Mouse (Mus musculus) midbrain, postnatal 0 days (tissue): ENCODE data around the gene Fip1l1. TPM values are rescaled to one million over a fixed set of nuclear protein-coding genes. Genes with fewer than 3 reads are reported as not detected.

ENCODE experiments used
- ATAC-seq: fragments of 200-750 bp; cut with Nextera tagmentation; 2 replicates; pipeline ENCODE4 v1.8.0; 2017; ENCODE audit warnings: moderate number of reproducible peaks, mild to moderate bottlenecking, moderate TSS enrichment, moderate library complexity; ENCODE audit not compliant: low FRiP score
- DNase-seq: peaks from one replicate; pipeline ENCODE4 v3.0.0-alpha.2; 2015; ENCODE audit warnings: low spot score
- H3K27ac ChIP-seq: fragments of 300-500 bp; sonication (generic); 2 replicates; pipeline ENCODE4 v1.5.1; 2014; ENCODE audit warnings: low read depth, mild to moderate bottlenecking, low read length, mixed read lengths
- H3K27me3 ChIP-seq: fragments of 300-500 bp; sonication (generic); 2 replicates; pipeline ENCODE4 v1.6.1; 2014; ENCODE audit warnings: low read length, control low read depth, mixed read lengths; ENCODE audit not compliant: insufficient read depth
- H3K36me3 ChIP-seq: fragments of 300-500 bp; sonication (generic); 2 replicates; pipeline ENCODE4 v1.6.1; 2014; ENCODE audit warnings: low read length, control low read depth, mixed read lengths; ENCODE audit not compliant: insufficient read depth
- H3K4me1 ChIP-seq: fragments of 300-500 bp; sonication (generic); 2 replicates; pipeline ENCODE4 v1.6.1; 2014; ENCODE audit warnings: mild to moderate bottlenecking, control low read depth, antibody characterized with exemption, low read length, mixed read lengths; ENCODE audit not compliant: insufficient read depth
- H3K4me2 ChIP-seq: fragments of 300-500 bp; sonication (generic); 2 replicates; pipeline ENCODE4 v1.6.1; 2014; ENCODE audit warnings: low read depth, mild to moderate bottlenecking, low read length, mixed read lengths; ENCODE audit not compliant: poor library complexity, severe bottlenecking
- H3K4me3 ChIP-seq: fragments of 300-500 bp; sonication (generic); 2 replicates; pipeline ENCODE4 v1.5.1; 2014; ENCODE audit warnings: low read depth, mild to moderate bottlenecking, low read length, moderate library complexity
- H3K9ac ChIP-seq: fragments of 300-500 bp; sonication (generic); replicated peaks from 2 replicates; pipeline ENCODE4 v1.6.1; 2014; ENCODE audit warnings: mild to moderate bottlenecking, low read length, moderate library complexity, mixed read lengths; ENCODE audit not compliant: poor library complexity, severe bottlenecking
- H3K9me3 ChIP-seq: fragments of 300-500 bp; sonication (generic); 2 replicates; pipeline ENCODE4 v1.6.1; 2016; ENCODE audit warnings: low read length, control low read depth
- CTCF ChIP-seq: IDR thresholded peaks from 2 replicates; pipeline ENCODE4 v1.5.1; 2016; ENCODE audit warnings: antibody characterized with exemption, mild to moderate bottlenecking
- WGBS: fragments of 180-500 bp; shearing (Covaris S2); extraction: QIAGEN DNeasy Blood & Tissue Kit; methylation state at CpG from one replicate; pipeline ENCODE4 v1.1.7; 2014; 5-methylcytosine and 5-hydroxymethylcytosine counted together
- polyA plus RNA-seq: library from polyadenylated mRNA; unstranded; fragments of >200 nt; fragmentation: Nextera tagmentation; extraction: Ambion mirVana; gene quantifications from 2 replicates; pipeline ENCODE4 v1.2.1, GENCODE M21; 2015
- total RNA-seq: library from RNA; depleted of rRNA; stranded (reverse); fragments of >200 nt; gene quantifications from 2 replicates; pipeline ENCODE4 v1.2.3, GENCODE M21; 2014; rRNA removed

The Fip1l1 gene
- total and polyA plus RNA-seq, 2 experiments from 2014 or later: 57.6 to 63.1 TPM

- H3K4me3 ChIP-seq: no peak overlapping the region
- H3K27ac ChIP-seq: no peak overlapping the region
- H3K9ac ChIP-seq: no peak overlapping the region
- H3K9me3 ChIP-seq: no peaks in the 10 kb centered on the region
- DNase-seq (no peak), ATAC-seq (no peak)
- no peaks in the 10 kb centered on the region for H3K4me1 ChIP-seq
- WGBS: 81% methylated on average over 2 of the region's 2 CpGs
- no peak for TF ChIP-seq CTCF
- no peaks in the 10 kb centered on the region for H3K27me3 ChIP-seq
- no peaks in the 10 kb centered on the region for H3K36me3 ChIP-seq
- no peak overlapping the region for H3K4me2 ChIP-seq
Observed at GRCm38 (mm10) chr5:74642291-74642690, 107.0 kb downstream of the Fip1l1 start.

GRCm38 (mm10) chr5:74647584-74647984 is 112.3 kb downstream of the Fip1l1 start:
- ATAC-seq (no peak), DNase-seq (no peak)
- Histone ChIP-seq H3K27ac (no peak overlapping the region), H3K36me3 (no peaks in the 10 kb centered on the region), H3K9ac (no peak overlapping the region), H3K27me3 (no peaks in the 10 kb centered on the region), H3K4me1 (no peaks in the 10 kb centered on the region), H3K4me2 (no peak overlapping the region), H3K4me3 (no peak overlapping the region), H3K9me3 (no peaks in the 10 kb centered on the region)
- TF ChIP-seq CTCF: no peak
- 68% methylated on average over 5 of the region's 6 CpGs for WGBS

- no peak overlapping the region for H3K4me2 ChIP-seq
- no peaks in the 10 kb centered on the region for H3K9me3 ChIP-seq
- no peaks in the 10 kb centered on the region for H3K4me1 ChIP-seq
- DNase-seq (no peak), ATAC-seq (no peak)
- no peak overlapping the region for H3K4me3 ChIP-seq
- no peaks in the 10 kb centered on the region for H3K36me3 ChIP-seq
- H3K27me3 ChIP-seq: no peaks in the 10 kb centered on the region
- WGBS: 80% methylated on average over 9 of the region's 9 CpGs
- no peak overlapping the region for H3K9ac ChIP-seq
- no peak overlapping the region for H3K27ac ChIP-seq
- TF ChIP-seq CTCF: no peak
Observed at GRCm38 (mm10) chr5:74648216-74648615, 113.0 kb downstream of the Fip1l1 start.

Other genes starting within 250 kb of the Fip1l1 start
- gene Scfd2, start 3.7 kb upstream of the Fip1l1 start, total RNA-seq: 23.6 and 33.2 TPM in 2 replicates
- 16.0 and 17.5 TPM in 2 replicates for gene Scfd2, start 3.7 kb upstream of the Fip1l1 start, polyA plus RNA-seq
- 33.6 and 36.9 TPM in 2 replicates for gene Lnx1, start 167.5 kb downstream of the Fip1l1 start, total RNA-seq
- gene Lnx1, start 167.5 kb downstream of the Fip1l1 start, polyA plus RNA-seq: 18.7 and 23.4 TPM in 2 replicates